Mouse (Mus musculus): Measurements from ENCODE around the gene Nol9. TPM values are rescaled to one million over a fixed set of nuclear protein-coding genes. Genes with fewer than 3 reads are reported as not detected.

Nol9 gene
- total and polyA plus RNA-seq, 3 experiments: 80.3 to 114 (median 80.9) TPM

DNA sequence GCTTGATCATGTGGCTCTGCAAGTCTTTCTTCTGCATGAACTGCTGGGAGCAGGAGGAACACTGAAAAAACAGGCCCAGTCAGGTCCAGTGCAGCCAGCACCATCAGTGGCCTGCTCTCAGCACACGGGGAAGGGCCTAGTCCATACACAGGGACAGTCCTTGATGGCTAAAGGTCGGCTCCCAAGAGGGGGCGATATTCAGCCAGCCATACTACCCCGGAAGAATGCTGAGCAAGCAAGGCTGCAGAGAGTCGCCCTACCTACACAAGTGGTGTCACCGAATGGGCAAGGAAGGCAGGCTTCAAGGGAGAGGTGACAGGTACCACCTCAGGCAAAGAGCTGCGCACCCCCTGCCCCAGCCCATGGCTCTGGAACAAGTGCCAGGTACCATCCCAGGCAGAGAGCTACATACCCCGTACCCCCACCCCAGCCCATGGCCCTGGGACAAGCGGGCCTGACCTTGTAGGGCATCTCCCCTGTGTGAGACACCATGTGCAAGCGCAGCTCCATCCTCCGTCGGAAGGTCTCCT lies 17.5 kb upstream of the Nol9 start:
- Histone ChIP-seq H3K4me3 (ENCODE audit: control insufficient read depth in 1 of 2, insufficient read depth in 1 of 2, low read depth in 2 of 2, low read length in 2 of 2) (no peak overlapping the region), H3K79me2 (ENCODE audit: control insufficient read depth, insufficient read depth, low read length, poor library complexity) (peaks cover 23% of the 10 kb centered on the region), H3K36me3 (ENCODE audit: control insufficient read depth in 1 of 2, insufficient read depth in 2 of 2, low read length in 2 of 2) (peaks cover 0 to 14% of the 10 kb centered on the region in 2 experiments; a peak in 2 of 4 replicates), H3K4me1 (ENCODE audit: control insufficient read depth in 1 of 2, insufficient read depth in 2 of 2, low read length in 2 of 2) (peaks cover 0 to 21% of the 10 kb centered on the region in 2 experiments; a peak in 3 of 4 replicates), H3K27me3 (ENCODE audit: control insufficient read depth in 1 of 2, insufficient read depth in 2 of 2, low read length in 2 of 2) (no peaks in the 10 kb centered on the region), H3K9me3 (replicated peaks; ENCODE audit: insufficient read depth, low read length) (no peaks in the 10 kb centered on the region), H3K9ac (ENCODE audit: control insufficient read depth, low read depth, low read length, poor library complexity, severe bottlenecking) (no peak overlapping the region), H3K27ac (ENCODE audit: control insufficient read depth, low read depth, low read length) (no peak overlapping the region)
- no peak for TF ChIP-seq NRF1 (IDR thresholded peaks at IDR 0.05; ENCODE audit: insufficient read depth, low read depth, low read length, poor library complexity, severe bottlenecking)
- TF ChIP-seq MAFK (IDR thresholded peaks at IDR 0.05; ENCODE audit: borderline replicate concordance, low read depth, low read length): 0 out of 2 replicates have a peak, but pooled peaks have one; percentile 25
- TF ChIP-seq CTCF (IDR thresholded peaks at IDR 0.05 in 2 of 3, conservative IDR thresholded peaks at IDR 0.05 in 1 of 3; ENCODE audit: control insufficient read depth in 1 of 3, insufficient read depth in 1 of 3, low read depth in 2 of 3, low read length in 3 of 3, poor library complexity in 1 of 3, severe bottlenecking in 1 of 3): peak in 2 of 3 experiments; percentile 6 to 26; a peak in 2 of 6 replicates
- no peak for DNase-seq (ENCODE audit: low read depth, low spot score)

DNA sequence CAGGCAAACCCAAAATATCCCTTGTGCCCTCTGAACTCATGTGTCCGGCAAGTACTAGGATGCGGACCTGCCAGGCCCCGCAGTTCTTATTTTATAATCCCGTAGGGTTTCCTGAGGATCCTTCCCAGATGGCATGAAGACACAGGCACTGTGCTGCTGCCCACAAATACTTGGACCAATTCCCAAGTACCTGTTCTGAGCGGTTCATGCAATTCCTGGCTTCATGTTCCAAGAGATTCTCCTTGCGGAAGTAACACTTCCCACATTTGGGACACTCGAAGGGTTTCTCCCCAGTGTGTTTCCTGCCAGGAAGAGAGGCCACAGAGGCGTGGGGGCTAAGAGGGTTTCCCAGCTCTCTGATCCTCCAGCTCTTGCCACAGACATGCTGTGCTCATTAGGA lies 16.6 kb upstream of the Nol9 start:
- H3K9me3 ChIP-seq (replicated peaks; ENCODE audit: insufficient read depth, low read length): no peaks in the 10 kb centered on the region
- H3K36me3 ChIP-seq (ENCODE audit: control insufficient read depth in 1 of 2, insufficient read depth in 2 of 2, low read length in 2 of 2): peaks cover 0 to 15% of the 10 kb centered on the region in 2 experiments; a peak in 2 of 4 replicates
- no peak overlapping the region for H3K4me3 ChIP-seq (ENCODE audit: control insufficient read depth in 1 of 2, insufficient read depth in 1 of 2, low read depth in 2 of 2, low read length in 2 of 2)
- peaks cover 30% of the 10 kb centered on the region for H3K79me2 ChIP-seq (ENCODE audit: control insufficient read depth, insufficient read depth, low read length, poor library complexity)
- H3K27me3 ChIP-seq (ENCODE audit: control insufficient read depth in 1 of 2, insufficient read depth in 2 of 2, low read length in 2 of 2): no peaks in the 10 kb centered on the region
- DNase-seq (ENCODE audit: low read depth, low spot score): no peak
- H3K4me1 ChIP-seq (ENCODE audit: control insufficient read depth in 1 of 2, insufficient read depth in 2 of 2, low read length in 2 of 2): peaks cover 0 to 22% of the 10 kb centered on the region in 2 experiments; a peak in 3 of 4 replicates
- no peak for TF ChIP-seq GATA1 (IDR thresholded peaks at IDR 0.05; ENCODE audit: low read depth, low read length)
- TF ChIP-seq SMC3 (IDR thresholded peaks at IDR 0.05; ENCODE audit: low read depth, low read length): no peak
- no peak for TF ChIP-seq KAT2A (conservative IDR thresholded peaks at IDR 0.05; ENCODE audit: low read depth, low read length)
- no peak for TF ChIP-seq MXI1 (IDR thresholded peaks at IDR 0.05; ENCODE audit: low read depth, low read length)
- TF ChIP-seq NRF1 (IDR thresholded peaks at IDR 0.05; ENCODE audit: insufficient read depth, low read depth, low read length, poor library complexity, severe bottlenecking): no peak
- TF ChIP-seq MAZ (IDR thresholded peaks at IDR 0.05; ENCODE audit: low read depth, low read length): no peak
- no peak for TF ChIP-seq TBP (IDR thresholded peaks at IDR 0.05; ENCODE audit: low read depth, low read length)
- no peak for TF ChIP-seq CTCF (IDR thresholded peaks at IDR 0.05 in 2 of 3, conservative IDR thresholded peaks at IDR 0.05 in 1 of 3; ENCODE audit: control insufficient read depth in 1 of 3, insufficient read depth in 1 of 3, low read depth in 2 of 3, low read length in 3 of 3, poor library complexity in 1 of 3, severe bottlenecking in 1 of 3)
- TF ChIP-seq POLR2AphosphoS5 (IDR thresholded peaks at IDR 0.05; ENCODE audit: borderline replicate concordance, low read depth, low read length): no peak
- no peak for TF ChIP-seq POLR2A (IDR thresholded peaks at IDR 0.05; ENCODE audit: control insufficient read depth in 1 of 2, insufficient read depth in 1 of 2, low read depth in 1 of 2, low read length in 2 of 2, poor library complexity in 1 of 2)
- TF ChIP-seq HCFC1 (IDR thresholded peaks at IDR 0.05; ENCODE audit: low read depth, low read length): no peak
- no peak for TF ChIP-seq MYC (IDR thresholded peaks at IDR 0.05; ENCODE audit: low read depth, low read length)
- TF ChIP-seq MAX (IDR thresholded peaks at IDR 0.05; ENCODE audit: low read length): no peak
- TF ChIP-seq POLR2AphosphoS2 (IDR thresholded peaks at IDR 0.05; ENCODE audit: low read length): no peak
- no peak for TF ChIP-seq TAL1 (IDR thresholded peaks at IDR 0.05; ENCODE audit: low read length)
- no peak overlapping the region for H3K9ac ChIP-seq (ENCODE audit: control insufficient read depth, low read depth, low read length, poor library complexity, severe bottlenecking)
- no peak overlapping the region for H3K27ac ChIP-seq (ENCODE audit: control insufficient read depth, low read depth, low read length)

Data from MEL (cell line).